Mouse (Mus musculus) heart, embryonic 13.5 days (tissue): ENCODE results near the gene Slc10a4. TPM values are rescaled to one million over a fixed set of nuclear protein-coding genes. Genes with fewer than 3 reads are reported as not detected.
"Not testable (repeated sequence)": the region's sequence is repeated elsewhere in the genome, so short reads cannot be mapped to it uniquely, and the experiment has no call there.

Experiments
- ATAC-seq: fragments of 200-750 bp; cut with Nextera tagmentation; 2 replicates; pipeline ENCODE4 v1.8.0; 2017; ENCODE audit warnings: moderate TSS enrichment; ENCODE audit not compliant: insufficient number of reproducible peaks, low FRiP score, low TSS enrichment; ENCODE audit errors: extremely low read depth
- H3K27ac ChIP-seq: fragments of 300-500 bp; sonication (generic); replicated peaks from 2 replicates; pipeline ENCODE4 v1.5.1; 2015; ENCODE audit warnings: moderate library complexity, mild to moderate bottlenecking, inconsistent platforms
- H3K27me3 ChIP-seq: fragments of 300-500 bp; sonication (generic); replicated peaks from 2 replicates; pipeline ENCODE4 v1.6.1; 2015; ENCODE audit warnings: mild to moderate bottlenecking, inconsistent platforms
- H3K36me3 ChIP-seq: fragments of 300-500 bp; sonication (generic); 2 replicates; pipeline ENCODE4 v1.6.1; 2015; ENCODE audit warnings: mild to moderate bottlenecking, inconsistent platforms
- H3K4me1 ChIP-seq: fragments of 300-500 bp; sonication (generic); 2 replicates; pipeline ENCODE4 v1.6.1; 2015; ENCODE audit warnings: inconsistent platforms
- H3K4me2 ChIP-seq: fragments of 300-500 bp; sonication (generic); 2 replicates; pipeline ENCODE4 v1.6.1; 2015; ENCODE audit warnings: inconsistent platforms, mild to moderate bottlenecking, moderate library complexity
- H3K4me3 ChIP-seq: fragments of 300-500 bp; sonication (generic); 2 replicates; pipeline ENCODE4 v1.5.1; 2015; ENCODE audit warnings: moderate library complexity, mild to moderate bottlenecking, inconsistent platforms
- H3K9ac ChIP-seq: fragments of 300-500 bp; sonication (generic); 2 replicates; pipeline ENCODE4 v1.6.1; 2015; ENCODE audit warnings: inconsistent platforms, mild to moderate bottlenecking, moderate library complexity
- H3K9me3 ChIP-seq: fragments of 300-500 bp; sonication (generic); 2 replicates; pipeline ENCODE4 v1.6.1; 2016; ENCODE audit warnings: inconsistent platforms
- WGBS: fragments of 180-500 bp; shearing (Covaris S2); methylation state at CpG from one replicate; pipeline ENCODE4 v1.1.7; 2015; ENCODE audit warnings: mixed read lengths; 5-methylcytosine and 5-hydroxymethylcytosine counted together
- polyA plus RNA-seq: library from polyadenylated mRNA; unstranded; fragments of >200 nt; fragmentation: Nextera tagmentation; extraction: Ambion mirVana; gene quantifications from 2 replicates; pipeline ENCODE4 v1.2.1, GENCODE M21; 2015

Gene Slc10a4
- polyA plus RNA-seq, 1 experiment from 2014 or later: 1.6 TPM

- no peak for ATAC-seq
- no peak overlapping the region for H3K4me3 ChIP-seq
- no peak overlapping the region for H3K4me2 ChIP-seq
- no peak overlapping the region for H3K27ac ChIP-seq
- 78% methylated on average over 1 of the region's 1 CpGs for WGBS
- no peaks in the 10 kb centered on the region for H3K27me3 ChIP-seq
- H3K36me3 ChIP-seq: no peaks in the 10 kb centered on the region
- peaks cover 9% of the 10 kb centered on the region for H3K4me1 ChIP-seq
- no peaks in the 10 kb centered on the region for H3K9me3 ChIP-seq
- H3K9ac ChIP-seq: no peak overlapping the region
Measured at GRCm38 (mm10) chr5:72992474-72992873, 14.2 kb upstream of the Slc10a4 start.

GRCm38 (mm10) chr5:72994424-72994823, 12.3 kb upstream of the Slc10a4 start:
- Histone ChIP-seq H3K4me1 (peaks cover 9% of the 10 kb centered on the region), H3K9me3 (no peaks in the 10 kb centered on the region), H3K4me3 (no peak overlapping the region), H3K9ac (no peak overlapping the region), H3K27me3 (no peaks in the 10 kb centered on the region), H3K36me3 (no peaks in the 10 kb centered on the region), H3K4me2 (no peak overlapping the region), H3K27ac (no peak overlapping the region)
- 71% methylated on average over 8 of the region's 8 CpGs for WGBS
- no peak for ATAC-seq

- H3K4me2 ChIP-seq: no peak overlapping the region
- WGBS: 71% methylated on average over 2 of the region's 2 CpGs
Measured at GRCm38 (mm10) chr5:72994928-72995327, 11.8 kb upstream of the Slc10a4 start.

DNA sequence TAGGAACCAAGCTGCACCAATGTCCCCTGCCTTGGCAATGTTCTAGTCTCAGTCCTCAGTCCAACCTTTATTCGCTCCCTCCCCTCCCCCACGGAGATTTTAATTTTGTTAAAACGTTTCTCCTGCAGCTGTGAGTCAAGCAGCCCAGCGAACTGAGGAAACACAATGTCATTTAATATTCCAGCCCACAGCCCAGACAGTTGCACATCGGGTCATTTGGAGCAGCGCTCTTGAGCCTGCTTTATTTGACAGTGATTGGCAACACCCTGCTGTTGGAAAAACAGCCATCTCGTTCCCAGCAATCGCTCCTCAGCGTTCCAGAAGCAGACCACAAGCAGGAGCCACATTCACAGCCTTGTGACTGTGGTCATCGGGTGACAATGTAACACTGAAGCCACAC, 11.3 kb upstream of the Slc10a4 start:
- Histone ChIP-seq H3K4me2 (peak overlapping the region; percentile 9; the same call in 1 of the 2 replicates), H3K4me3 (no peak overlapping the region), H3K36me3 (no peaks in the 10 kb centered on the region), H3K27me3 (no peaks in the 10 kb centered on the region), H3K9me3 (no peaks in the 10 kb centered on the region), H3K27ac (no peak overlapping the region), H3K9ac (no peak overlapping the region), H3K4me1 (peaks cover 2% of the 10 kb centered on the region)
- no peak for ATAC-seq
- 30% methylated on average over 10 of the region's 10 CpGs for WGBS

More at GRCm38 (mm10) chr5:72994928-72995327, 11.8 kb upstream of the Slc10a4 start:
- Histone ChIP-seq H3K36me3 (no peaks in the 10 kb centered on the region), H3K27ac (no peak overlapping the region), H3K4me1 (peaks cover 6% of the 10 kb centered on the region), H3K9ac (no peak overlapping the region), H3K27me3 (no peaks in the 10 kb centered on the region), H3K9me3 (no peaks in the 10 kb centered on the region), H3K4me3 (no peak overlapping the region)
- no peak for ATAC-seq

DNA sequence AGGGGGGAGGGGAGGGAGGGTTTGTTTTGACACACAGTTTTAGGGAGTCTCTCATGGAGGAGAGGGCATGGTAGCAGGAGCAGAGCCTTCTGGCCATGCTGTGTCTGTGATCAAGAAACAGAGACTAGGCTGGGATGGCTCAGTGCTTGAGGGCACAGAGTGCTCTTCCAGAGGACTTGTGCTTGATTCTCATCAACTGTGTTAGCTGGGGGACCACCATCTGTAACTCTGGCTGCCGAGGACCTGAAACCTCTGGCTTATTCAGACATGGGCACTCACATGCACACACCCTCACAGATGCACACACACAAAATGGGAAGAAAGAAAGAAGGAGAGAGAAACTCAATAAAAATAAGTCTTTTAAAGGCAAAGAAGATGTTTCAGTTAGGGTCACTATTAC, 8.1 kb upstream of the Slc10a4 start:
- H3K9me3 ChIP-seq, ATAC-seq, H3K27me3 ChIP-seq, H3K27ac ChIP-seq, H3K9ac ChIP-seq, H3K36me3 ChIP-seq, H3K4me3 ChIP-seq, H3K4me2 ChIP-seq, H3K4me1 ChIP-seq: not testable (repeated sequence)
- 65% methylated on average over 1 of the region's 1 CpGs for WGBS

- H3K36me3 ChIP-seq: no peaks in the 10 kb centered on the region
- no peak for ATAC-seq
- 85% methylated on average over 5 of the region's 5 CpGs for WGBS
Measured at GRCm38 (mm10) chr5:73004046-73004445, 2.6 kb upstream of the Slc10a4 start.

DNA sequence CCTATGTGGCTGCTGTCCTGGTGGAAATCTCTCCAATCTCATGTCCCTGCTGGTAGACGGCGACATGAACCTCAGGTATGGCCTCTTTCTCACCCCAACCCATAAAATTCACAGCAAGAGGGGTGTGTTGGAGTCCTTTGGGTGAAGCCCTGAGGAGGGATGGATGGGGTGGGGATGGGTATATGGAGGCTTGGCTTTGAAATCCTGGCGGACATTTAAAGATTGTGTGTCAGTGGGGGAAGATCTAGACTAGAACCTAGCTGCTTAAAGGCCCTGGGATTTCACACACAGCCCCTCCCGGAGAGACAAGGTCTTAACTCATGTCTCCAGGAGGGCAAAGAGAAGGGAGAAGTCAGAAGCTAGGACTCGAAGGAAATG, 888 bp downstream of the Slc10a4 start:
- Histone ChIP-seq H3K9ac (no peak overlapping the region), H3K9me3 (no peaks in the 10 kb centered on the region), H3K27ac (no peak overlapping the region), H3K27me3 (peaks cover 57% of the 10 kb centered on the region), H3K4me1 (peaks cover 7% of the 10 kb centered on the region), H3K4me3 (peak overlapping the region; percentile 56), H3K36me3 (no peaks in the 10 kb centered on the region), H3K4me2 (peak overlapping the region; percentile 89)
- WGBS: 27% methylated on average over 5 of the region's 5 CpGs
- no peak for ATAC-seq

More at GRCm38 (mm10) chr5:73004046-73004445, 2.6 kb upstream of the Slc10a4 start:
- H3K27me3 ChIP-seq: peaks cover 46% of the 10 kb centered on the region
- H3K4me3 ChIP-seq: no peak overlapping the region
- peaks cover 7% of the 10 kb centered on the region for H3K4me1 ChIP-seq
- no peaks in the 10 kb centered on the region for H3K9me3 ChIP-seq
- H3K9ac ChIP-seq: no peak overlapping the region
- no peak overlapping the region for H3K27ac ChIP-seq
- no peak overlapping the region for H3K4me2 ChIP-seq

DNA sequence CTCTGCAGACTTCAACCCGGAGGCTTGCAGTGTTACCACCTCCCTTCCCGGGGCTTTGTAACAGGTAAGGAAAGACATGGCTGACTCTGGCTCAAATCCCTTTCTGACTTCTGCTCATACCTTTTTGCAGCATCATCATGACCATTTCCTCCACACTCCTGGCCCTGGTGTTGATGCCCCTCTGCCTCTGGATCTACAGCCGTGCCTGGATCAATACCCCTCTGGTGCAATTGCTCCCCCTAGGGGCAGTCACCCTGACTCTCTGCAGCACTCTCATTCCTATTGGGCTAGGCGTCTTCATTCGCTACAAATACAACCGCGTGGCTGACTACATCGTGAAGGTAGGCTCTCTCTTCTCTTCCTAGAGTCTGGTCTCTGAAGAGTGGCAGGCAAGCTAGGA, 1.5 kb downstream of the Slc10a4 start:
- H3K9me3 ChIP-seq, H3K4me1 ChIP-seq, H3K9ac ChIP-seq, H3K36me3 ChIP-seq, H3K4me3 ChIP-seq, H3K4me2 ChIP-seq, H3K27ac ChIP-seq, ATAC-seq: not testable (repeated sequence)
- H3K27me3 ChIP-seq: peaks cover 63% of the 10 kb centered on the region
- 41% methylated on average over 8 of the region's 8 CpGs for WGBS

GRCm38 (mm10) chr5:73011806-73012205, 5.1 kb downstream of the Slc10a4 start:
- not testable (repeated sequence) for H3K4me2 ChIP-seq
- 80% methylated on average over 14 of the region's 16 CpGs for WGBS
- peaks cover 64% of the 10 kb centered on the region for H3K27me3 ChIP-seq

GRCm38 (mm10) chr5:73012884-73013610, 6.4 kb downstream of the Slc10a4 start:
- WGBS: 20% methylated on average over 26 of the region's 27 CpGs
- H3K27me3 ChIP-seq: peaks cover 57% of the 10 kb centered on the region

More at GRCm38 (mm10) chr5:73011806-73012205, 5.1 kb downstream of the Slc10a4 start:
- not testable (repeated sequence) for ATAC-seq, H3K9me3 ChIP-seq, H3K27ac ChIP-seq, H3K4me3 ChIP-seq, H3K9ac ChIP-seq, H3K36me3 ChIP-seq
- H3K4me1 ChIP-seq: peaks cover 13% of the 10 kb centered on the region

GRCm38 (mm10) chr5:73013611-73014287, 7.1 kb downstream of the Slc10a4 start:
- H3K4me1 ChIP-seq, H3K9me3 ChIP-seq, ATAC-seq, H3K27ac ChIP-seq, H3K36me3 ChIP-seq: not testable (repeated sequence)
- WGBS: 1% methylated on average over 53 of the region's 65 CpGs
- Histone ChIP-seq H3K4me3 (peak overlapping the region; percentile 57), H3K27me3 (peaks cover 50% of the 10 kb centered on the region), H3K4me2 (peak overlapping the region; percentile 83), H3K9ac (peak overlapping the region; percentile 76)

More at GRCm38 (mm10) chr5:73012884-73013610, 6.4 kb downstream of the Slc10a4 start:
- not testable (repeated sequence) for H3K9me3 ChIP-seq, ATAC-seq, H3K27ac ChIP-seq, H3K36me3 ChIP-seq, H3K9ac ChIP-seq, H3K4me1 ChIP-seq
- Histone ChIP-seq H3K4me3 (peak overlapping the region; percentile 57), H3K4me2 (peak overlapping the region; percentile 83)
